Mouse (Mus musculus): ENCODE measurements around the gene Atf1. TPM values are rescaled to one million over a fixed set of nuclear protein-coding genes. Genes with fewer than 3 reads are reported as not detected.
A peak's percentile ranks its signal among the peaks of the same experiment; 100 is the strongest.
"Not testable (repeated sequence)": the region's sequence is repeated elsewhere in the genome, so short reads cannot be mapped to it uniquely, and the experiment has no call there.

Gene Atf1
- total RNA-seq, 2 experiments from 2014 or later: 33.3 to 40.1 TPM

DNA sequence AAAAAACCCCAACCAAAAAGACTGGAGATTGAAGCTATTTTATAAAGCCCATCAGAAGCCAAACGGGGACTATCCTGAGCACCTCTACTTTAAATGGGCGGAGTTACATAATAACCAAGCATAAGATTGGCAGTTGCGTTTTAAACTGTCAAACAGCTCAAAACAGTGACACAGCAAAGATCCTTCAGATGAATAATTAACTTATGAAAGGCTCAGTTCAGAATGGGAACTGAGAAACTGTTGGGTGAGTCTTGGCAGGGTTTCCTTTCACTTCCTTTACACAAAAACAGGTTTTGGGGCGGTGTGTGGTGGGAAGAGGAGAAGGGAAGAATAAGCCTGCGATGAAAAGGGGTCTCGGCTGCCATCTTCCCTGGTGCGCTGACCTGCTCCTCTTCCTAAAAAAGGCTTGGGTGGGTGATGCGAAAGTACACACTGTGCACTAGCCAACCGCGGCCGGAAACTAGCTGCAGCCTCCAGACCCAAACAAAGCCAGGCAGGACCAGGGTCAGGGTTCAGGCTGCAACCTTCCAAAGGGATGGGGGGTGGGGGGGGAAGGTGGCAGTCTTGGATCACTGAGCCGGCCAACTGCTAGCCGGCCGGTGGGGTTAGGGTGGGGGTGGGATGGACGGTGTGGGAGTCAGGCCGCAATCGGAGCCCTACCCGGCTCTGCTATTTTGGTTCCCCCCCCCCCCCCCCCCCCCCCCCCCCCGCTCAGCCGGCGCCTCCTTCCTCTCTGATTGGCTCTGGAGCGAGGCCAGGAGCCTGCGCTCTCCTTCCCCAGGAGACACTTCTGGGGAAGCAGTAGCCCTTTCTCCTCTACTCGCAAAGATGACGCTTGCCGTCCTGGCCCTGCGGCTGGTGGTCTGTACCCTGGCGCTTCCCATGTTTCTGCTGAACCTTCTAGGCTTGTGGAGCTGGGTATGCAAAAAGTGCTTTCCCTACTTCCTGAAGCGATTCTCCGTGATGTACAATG, 76.7 kb downstream of the Atf1 start, which contains the start of gene Mettl7a1:
TSS of gene Mettl7a1 (plus strand) at position 122 of the 973 bp plus-strand sequence.
- peak; percentile 86 for DNase-seq

DNA sequence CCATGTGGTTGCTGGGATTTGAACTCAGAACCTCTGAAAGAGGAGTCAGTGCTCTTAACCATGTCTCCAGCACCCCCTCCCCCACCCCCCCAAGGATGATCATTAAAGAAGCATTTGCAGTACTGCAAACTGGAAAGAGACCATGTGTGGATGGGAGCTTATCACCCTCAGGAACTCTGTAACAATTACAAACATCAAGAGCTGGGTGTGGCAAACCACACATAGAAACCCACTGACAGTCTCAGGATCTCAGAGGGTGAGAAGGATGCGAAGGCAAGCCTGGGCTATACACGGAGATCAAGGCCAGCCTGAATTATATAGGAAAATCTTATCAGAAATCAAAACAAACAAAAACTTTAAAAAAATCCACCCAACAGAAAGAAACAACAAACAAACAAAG, 78.6 kb downstream of the Atf1 start:
- DNase-seq: no peak

DNA sequence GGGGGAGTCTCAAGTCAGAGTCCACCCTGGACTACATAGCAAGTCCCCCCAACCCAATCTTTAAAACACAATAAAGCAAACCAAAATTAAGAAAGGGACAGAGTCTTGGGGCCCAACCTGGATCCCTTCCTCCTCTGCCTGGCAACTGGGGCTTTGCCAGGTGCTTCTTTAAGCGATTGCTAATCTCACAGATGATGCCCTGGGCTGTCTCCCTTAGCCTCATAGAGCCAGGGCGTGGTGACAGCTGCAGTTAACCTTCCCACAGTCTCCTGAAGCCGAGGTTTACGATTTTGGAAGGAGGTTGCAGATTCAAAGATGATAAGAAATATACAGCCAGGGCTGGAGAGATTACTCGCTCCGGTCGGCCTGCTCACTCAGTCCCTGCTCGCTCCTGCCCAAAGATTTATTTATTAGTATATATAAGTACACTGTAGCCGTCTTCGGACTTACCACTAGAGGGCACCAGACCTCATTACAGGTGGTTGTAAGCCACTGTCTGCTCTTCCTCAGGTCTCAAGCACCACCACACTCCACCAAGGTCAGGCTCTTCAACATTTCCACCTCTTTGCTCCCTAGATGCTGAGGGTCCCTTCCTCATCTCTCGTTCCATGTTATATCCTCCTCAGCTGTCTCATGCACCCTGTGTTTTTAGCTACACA, 79.9 kb downstream of the Atf1 start:
- DNase-seq: not testable (repeated sequence)

Other genes starting within 250 kb of the Atf1 start
- 1 to 10 TPM; 7.4 to 7.7 TPM for gene Dip2b, start 189.2 kb upstream of the Atf1 start, total RNA-seq (2021)
- gene Tmprss12, start 53.0 kb downstream of the Atf1 start, total RNA-seq (2021): not detected
- 10 to 100 TPM; 29.5 to 37.9 TPM for gene Mettl7a1, start 76.3 kb downstream of the Atf1 start, total RNA-seq (2021)
- gene Mettl7a3, start 107.1 kb downstream of the Atf1 start, total RNA-seq (2021): under 1 TPM in 1 of 2 experiments, not detected in 1; 0.29 TPM
- gene Methig1, start 125.3 kb downstream of the Atf1 start, total RNA-seq (2021): not detected
- under 1 TPM; 0.67 to 0.86 TPM for gene Mettl7a2, start 125.4 kb downstream of the Atf1 start, total RNA-seq (2021)
- not detected for gene Higd1c, start 136.7 kb downstream of the Atf1 start, total RNA-seq (2021)
- gene Gm5475, start 194.3 kb downstream of the Atf1 start, total RNA-seq (2021): not detected
- gene Slc11a2, start 197.3 kb downstream of the Atf1 start, total RNA-seq (2021): 10 to 100 TPM; 36.7 to 41.9 TPM
- 1 to 10 TPM; 9.1 to 9.9 TPM for gene Letmd1, start 241.2 kb downstream of the Atf1 start, total RNA-seq (2021)

All from gastrocnemius, postnatal 25 days (tissue).